Mouse (Mus musculus) heart, embryonic 14.5 days (tissue): ENCODE results near the gene Akirin2. TPM values are rescaled to one million over a fixed set of nuclear protein-coding genes. Genes with fewer than 3 reads are reported as not detected.
A peak's percentile ranks its signal among the peaks of the same experiment; 100 is the strongest.

ENCODE experiments used
- ATAC-seq: fragments of 200-750 bp; cut with Nextera tagmentation; 2 replicates; pipeline ENCODE4 v1.8.0; 2017; ENCODE audit warnings: low read depth, moderate TSS enrichment; ENCODE audit not compliant: insufficient number of reproducible peaks, insufficient read depth, low FRiP score
- H3K27ac ChIP-seq, 2 experiments: fragments of 200-500 bp in 1 of 2; fragments of 300-500 bp in 1 of 2; sonication (generic) in 1 of 2; replicated peaks in 1 of 2; 2 replicates each; pipeline ENCODE4 v1.5.1; 2012 to 2014; ENCODE audit warnings: low read depth in 2 of 2, low read length in 2 of 2, control low read depth in 1 of 2, mild to moderate bottlenecking in 1 of 2, mixed read lengths in 1 of 2; ENCODE audit not compliant: control insufficient read depth in 1 of 2, insufficient read depth in 1 of 2
- H3K27me3 ChIP-seq: fragments of 300-500 bp; sonication (generic); 2 replicates; pipeline ENCODE4 v1.6.1; 2014; ENCODE audit warnings: mild to moderate bottlenecking, low read length, control low read depth; ENCODE audit not compliant: control insufficient read depth, insufficient read depth
- H3K36me3 ChIP-seq: fragments of 300-500 bp; sonication (generic); 2 replicates; pipeline ENCODE4 v1.6.1; 2014; ENCODE audit warnings: mild to moderate bottlenecking, control low read depth, low read length, mixed read lengths; ENCODE audit not compliant: control insufficient read depth, insufficient read depth
- H3K4me1 ChIP-seq, 2 experiments: fragments of 200-500 bp in 1 of 2; fragments of 300-500 bp in 1 of 2; sonication (generic) in 1 of 2; 2 replicates each; pipeline ENCODE4 v1.6.1; 2012 to 2014; ENCODE audit warnings: low read length in 2 of 2, control low read depth in 1 of 2, mixed read lengths in 1 of 2; ENCODE audit not compliant: control insufficient read depth in 2 of 2, insufficient read depth in 2 of 2
- H3K4me2 ChIP-seq: fragments of 300-500 bp; sonication (generic); 2 replicates; pipeline ENCODE4 v1.6.1; 2014; ENCODE audit warnings: mild to moderate bottlenecking, low read length
- H3K4me3 ChIP-seq, 2 experiments: fragments of 200-500 bp in 1 of 2; fragments of 300-500 bp in 1 of 2; sonication (generic) in 1 of 2; 2 replicates each; pipeline ENCODE4 v1.5.1; 2012 to 2014; ENCODE audit warnings: low read length in 2 of 2, mild to moderate bottlenecking in 2 of 2, control low read depth in 1 of 2, low read depth in 1 of 2, moderate library complexity in 1 of 2; ENCODE audit not compliant: control insufficient read depth in 1 of 2, insufficient read depth in 1 of 2
- H3K9ac ChIP-seq: fragments of 300-500 bp; sonication (generic); 2 replicates; pipeline ENCODE4 v1.6.1; 2014; ENCODE audit warnings: mild to moderate bottlenecking, low read length
- H3K9me3 ChIP-seq: fragments of 300-500 bp; sonication (generic); 2 replicates; pipeline ENCODE4 v1.6.1; 2016; ENCODE audit warnings: low read length, control low read depth; ENCODE audit not compliant: control insufficient read depth
- WGBS: fragments of 180-500 bp; shearing (Covaris S2); extraction: QIAGEN DNeasy Blood & Tissue Kit; methylation state at CpG from one replicate; pipeline ENCODE4 v1.1.7; 2014; 5-methylcytosine and 5-hydroxymethylcytosine counted together
- polyA plus RNA-seq: library from polyadenylated mRNA; unstranded; fragments of >200 nt; fragmentation: Nextera tagmentation; extraction: Ambion mirVana; gene quantifications from 2 replicates; pipeline ENCODE4 v1.2.1, GENCODE M21; 2014

The Akirin2 gene
- polyA plus RNA-seq, 1 experiment from 2014 or later, result 45.1 TPM

DNA sequence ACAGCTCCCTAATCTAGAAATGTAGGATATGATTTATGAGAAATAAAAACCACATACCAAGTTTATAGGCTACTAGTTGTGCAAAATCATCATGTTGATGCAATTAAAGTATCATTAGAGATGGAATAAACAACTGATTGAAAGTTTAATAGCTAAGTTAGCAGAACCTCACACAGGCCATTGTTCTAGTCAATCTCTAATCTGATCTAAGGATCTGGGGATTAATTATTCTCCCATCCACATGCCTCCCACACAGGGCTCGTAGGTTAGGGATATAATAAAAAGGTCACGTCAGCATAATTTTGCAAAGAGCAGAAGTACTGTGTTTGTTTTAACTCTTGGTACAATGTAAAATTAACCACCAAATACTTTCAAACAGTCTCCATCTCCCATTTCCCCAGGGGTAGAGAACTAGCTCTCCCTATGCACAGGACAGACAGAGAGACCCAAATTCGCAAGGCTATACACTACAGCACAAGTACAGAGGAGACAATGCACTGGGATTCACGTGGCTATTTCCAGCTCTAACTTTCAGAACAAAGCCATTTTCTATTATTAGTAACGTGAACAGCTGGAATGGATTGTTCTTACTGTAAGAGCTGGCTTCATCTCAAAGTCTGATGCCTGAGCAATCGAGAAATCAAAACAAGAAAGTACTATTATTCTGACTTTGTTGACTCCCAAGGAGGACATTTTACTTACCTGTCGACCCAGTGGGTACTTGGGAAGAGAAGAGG, 34.3 kb downstream of the Akirin2 start:
- no peak for ATAC-seq
- Histone ChIP-seq H3K27ac (peak overlapping the region; percentile 74 to 75; a peak in 3 of 4 replicates), H3K4me1 (peaks cover 4% of the 10 kb centered on the region in 2 experiments; a peak in 2 of 4 replicates), H3K9me3 (no peaks in the 10 kb centered on the region), H3K9ac (0 out of 2 replicates have a peak overlapping the region, but pooled peaks have one; percentile 6), H3K36me3 (peaks cover 70% of the 10 kb centered on the region), H3K27me3 (no peaks in the 10 kb centered on the region), H3K4me2 (0 out of 2 replicates have a peak overlapping the region, but pooled peaks have one; percentile 11), H3K4me3 (no peak overlapping the region)
- WGBS, result 47% methylated on average over 7 of the region's 7 CpGs

DNA sequence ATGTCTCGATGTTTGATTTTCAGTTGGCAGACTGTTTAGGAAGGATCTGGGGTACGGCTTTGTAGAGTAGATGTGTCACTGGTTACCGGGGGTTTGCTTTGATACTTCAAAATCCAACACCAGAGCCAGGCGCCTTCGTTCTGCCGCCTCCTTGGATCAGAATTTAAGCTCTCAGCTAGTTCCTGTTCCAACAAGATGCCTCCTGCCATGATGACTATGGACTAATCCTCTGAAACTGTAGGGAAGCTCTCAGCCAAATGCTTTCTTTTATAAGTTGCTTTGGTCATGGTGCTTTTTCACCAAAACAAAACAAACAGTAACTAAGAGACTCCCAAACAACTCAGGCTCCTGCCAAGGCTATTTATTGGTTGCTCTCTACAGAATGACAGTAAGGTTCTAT, 52.4 kb downstream of the Akirin2 start:
- ATAC-seq, result no peak
- Histone ChIP-seq H3K4me1 (no peaks in the 10 kb centered on the region), H3K4me3 (no peak overlapping the region), H3K9me3 (no peaks in the 10 kb centered on the region), H3K4me2 (no peak overlapping the region), H3K9ac (no peak overlapping the region), H3K27me3 (no peaks in the 10 kb centered on the region), H3K36me3 (peaks cover 79% of the 10 kb centered on the region), H3K27ac (no peak overlapping the region)
- 98% methylated on average over 6 of the region's 6 CpGs for WGBS

DNA sequence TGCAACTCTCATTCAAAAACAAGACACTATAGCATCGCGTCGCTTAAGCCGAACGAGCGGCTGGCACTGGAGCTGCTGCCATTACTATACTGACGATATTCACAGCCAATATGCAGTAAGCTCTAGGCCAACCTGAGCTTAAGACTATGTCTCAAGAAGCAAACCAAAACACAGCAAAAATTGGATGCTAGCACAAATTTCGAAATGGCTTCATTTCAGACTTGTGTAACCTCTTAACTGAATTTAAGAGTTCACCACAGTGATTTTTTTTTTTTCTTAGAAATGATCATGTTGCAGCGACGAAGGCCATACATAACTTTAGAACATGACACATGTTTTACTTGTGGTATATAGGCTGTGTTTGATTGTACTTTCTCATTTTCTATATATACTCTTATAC, 55.9 kb downstream of the Akirin2 start:
- Histone ChIP-seq H3K27ac (no peak overlapping the region), H3K9me3 (no peaks in the 10 kb centered on the region), H3K36me3 (peaks cover 66% of the 10 kb centered on the region), H3K4me3 (no peak overlapping the region), H3K4me1 (no peaks in the 10 kb centered on the region), H3K9ac (no peak overlapping the region), H3K4me2 (no peak overlapping the region), H3K27me3 (no peaks in the 10 kb centered on the region)
- no peak for ATAC-seq
- WGBS, result 98% methylated on average over 10 of the region's 10 CpGs

DNA sequence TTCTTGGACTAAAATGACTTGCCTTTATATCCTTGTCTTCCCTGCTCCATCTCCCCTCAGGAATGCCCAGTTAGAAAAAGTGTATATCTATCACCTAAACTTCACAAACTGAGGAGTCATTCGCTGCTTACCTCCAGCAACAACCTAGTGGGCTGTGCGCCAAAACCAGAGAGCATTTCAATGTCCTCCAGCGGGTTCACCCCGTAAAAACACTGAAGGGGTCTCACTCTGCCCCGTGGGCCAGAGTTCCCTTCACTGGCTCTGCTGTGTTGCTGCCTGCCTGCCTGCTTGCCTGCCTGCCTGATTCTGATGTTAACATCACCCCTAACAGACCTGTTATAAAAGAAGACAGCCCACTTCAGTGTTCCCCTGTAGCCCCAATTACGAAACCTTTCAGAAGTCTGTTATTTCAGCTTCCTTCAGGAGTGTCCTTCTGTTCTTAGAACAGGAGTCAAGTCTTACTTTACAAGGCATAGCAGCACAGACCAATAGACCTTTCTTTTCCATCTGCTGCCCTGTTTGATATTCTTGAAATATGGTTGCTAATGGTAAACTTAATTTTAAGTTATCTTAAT, 62.9 kb downstream of the Akirin2 start:
- Histone ChIP-seq H3K9me3 (no peaks in the 10 kb centered on the region), H3K4me3 (peak overlapping the region; percentile 84 to 87; a peak in 3 of 4 replicates), H3K36me3 (peaks cover 21% of the 10 kb centered on the region), H3K4me1 (peaks cover 2 to 19% of the 10 kb centered on the region in 2 experiments), H3K4me2 (peak overlapping the region; percentile 70), H3K27me3 (no peaks in the 10 kb centered on the region), H3K9ac (peak overlapping the region; percentile 93), H3K27ac (no peak overlapping the region; a peak in 1 of 4 replicates)
- ATAC-seq, result no peak
- 63% methylated on average over 6 of the region's 6 CpGs for WGBS

DNA sequence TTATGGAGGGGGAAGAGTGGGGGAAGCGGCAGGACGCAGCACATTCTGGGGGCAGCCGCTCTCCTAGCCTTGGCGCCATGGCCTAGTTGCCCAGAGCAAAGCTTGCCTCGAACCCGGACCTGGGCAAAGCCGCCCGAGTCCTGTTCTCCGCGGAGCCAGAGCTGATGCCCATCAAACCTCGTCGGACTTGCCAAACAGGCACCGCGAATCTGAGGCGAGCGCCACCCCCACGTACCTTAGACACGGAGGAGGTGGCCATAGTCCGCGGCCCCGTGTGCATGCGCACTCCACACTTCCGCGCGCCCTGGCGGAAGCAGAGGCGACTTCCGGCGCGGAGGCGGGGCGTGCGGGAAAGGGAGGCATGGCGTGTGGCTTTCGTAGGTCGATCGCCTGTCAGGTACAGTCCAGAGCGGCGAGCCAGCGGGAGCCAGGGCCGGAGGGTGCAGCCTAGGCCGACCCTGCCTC, 63.9 kb downstream of the Akirin2 start, which contains the start of the genes Orc3 and Rars2:
Gene Orc3, minus strand, starts transcription at position 315 of the 465 bp plus-strand sequence.
Gene Rars2, plus strand, starts transcription at position 328 of the 465 bp plus-strand sequence.
- H3K4me3 ChIP-seq, result peak within 1 kb of the TSS; percentile 84 to 87
- H3K27me3 ChIP-seq, result no peaks in the 10 kb centered on the region
- WGBS, result under 1% methylated on average over 42 of the region's 42 CpGs
- H3K4me2 ChIP-seq, result peak within 1 kb of the TSS; percentile 70
- H3K9me3 ChIP-seq, result no peaks in the 10 kb centered on the region
- ATAC-seq, result peak; percentile 95
- H3K27ac ChIP-seq, result peak within 1 kb of the TSS; percentile 86 to 87
- peaks cover 16% of the 10 kb centered on the region for H3K36me3 ChIP-seq
- peak within 1 kb of the TSS; percentile 93 for H3K9ac ChIP-seq
- peaks cover 2 to 19% of the 10 kb centered on the region in 2 experiments for H3K4me1 ChIP-seq

DNA sequence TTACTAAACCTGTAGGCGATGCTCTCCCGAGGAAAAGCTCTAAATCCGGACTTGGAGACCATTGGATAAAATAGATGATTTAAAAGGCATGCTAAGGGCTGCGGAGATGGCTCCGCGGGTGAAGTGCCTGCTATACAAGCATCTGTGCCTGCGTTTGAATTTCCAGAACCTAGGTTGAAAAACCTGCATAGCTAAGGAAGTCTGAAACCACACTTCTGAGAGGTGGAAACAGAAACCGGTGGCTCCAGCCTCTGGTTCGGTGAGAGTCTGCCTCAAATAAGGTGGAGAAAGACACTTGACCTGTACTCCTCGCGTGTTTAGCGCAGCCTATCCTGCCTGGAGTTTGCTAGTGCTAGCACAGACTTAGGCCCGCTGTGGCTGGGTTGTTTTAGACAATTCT, 64.6 kb downstream of the Akirin2 start:
- peak overlapping the region in 1 of 2 experiments; percentile 87; a peak in 2 of 4 replicates for H3K27ac ChIP-seq
- H3K9ac ChIP-seq, result peak overlapping the region; percentile 93
- peaks cover 10% of the 10 kb centered on the region; the same call in 1 of the 2 replicates for H3K36me3 ChIP-seq
- peak overlapping the region; percentile 84 to 87 for H3K4me3 ChIP-seq
- WGBS, result 1% methylated on average over 13 of the region's 13 CpGs
- peaks cover 2 to 19% of the 10 kb centered on the region in 2 experiments for H3K4me1 ChIP-seq
- H3K4me2 ChIP-seq, result peak overlapping the region; percentile 70
- ATAC-seq, result no peak
- no peaks in the 10 kb centered on the region for H3K27me3 ChIP-seq
- no peaks in the 10 kb centered on the region for H3K9me3 ChIP-seq

DNA sequence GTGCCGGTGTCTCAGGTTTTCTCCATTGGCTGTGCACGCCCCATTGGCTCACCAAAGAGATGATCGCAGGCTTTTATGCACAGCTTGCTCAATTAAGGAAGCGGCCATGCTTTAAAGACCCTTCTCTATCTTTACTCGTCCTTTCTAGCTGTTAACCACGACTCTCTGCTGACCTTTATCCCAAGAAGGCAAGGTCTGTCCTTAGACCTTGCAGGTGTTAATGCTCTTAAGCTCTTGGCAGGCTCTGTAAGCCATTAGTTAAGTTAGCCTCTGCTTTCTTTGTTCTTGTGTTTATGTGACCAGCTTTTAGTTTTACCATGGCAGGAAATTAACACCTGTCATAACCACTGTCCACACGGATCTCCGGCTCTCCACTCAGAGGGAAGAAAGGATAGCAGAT, 65.4 kb downstream of the Akirin2 start:
- ATAC-seq, result no peak
- Histone ChIP-seq H3K4me3 (peak overlapping the region in 1 of 2 experiments; percentile 84; a peak in 1 of 4 replicates), H3K9me3 (no peaks in the 10 kb centered on the region), H3K27ac (no peak overlapping the region), H3K27me3 (no peaks in the 10 kb centered on the region), H3K4me1 (peaks cover 2 to 19% of the 10 kb centered on the region in 2 experiments), H3K36me3 (peaks cover 9% of the 10 kb centered on the region; the same call in 1 of the 2 replicates), H3K9ac (peak overlapping the region; percentile 93; the same call in 1 of the 2 replicates), H3K4me2 (peak overlapping the region; percentile 70)
- 80% methylated on average over 8 of the region's 8 CpGs for WGBS
